Mouse (Mus musculus) right cerebral cortex, adult 2 months (tissue): Measurements from ENCODE around the gene Rhod.

ENCODE experiments used
- DNase-seq, 2 experiments: peaks; one replicate each; pipeline ENCODE4 v3.0.0; 2021 to 2022; ENCODE audit warnings: low spot score in 2 of 2

Gene Rhod

GRCm38 (mm10) chr19:4450666-4451065 lies 11.4 kb upstream of the Rhod start:
- no peak for DNase-seq

- DNase-seq: no peak
Observed at GRCm38 (mm10) chr19:4449230-4449629, 10.0 kb upstream of the Rhod start.

GRCm38 (mm10) chr19:4447445-4447844 lies 8.2 kb upstream of the Rhod start:
- no peak for DNase-seq

GRCm38 (mm10) chr19:4446661-4447420 lies 7.6 kb upstream of the Rhod start:
- no peak for DNase-seq

GRCm38 (mm10) chr19:4442408-4442807 lies 3.2 kb upstream of the Rhod start:
- peak; percentile 84 for DNase-seq

GRCm38 (mm10) chr19:4441621-4442161 lies 2.5 kb upstream of the Rhod start:
- no peak for DNase-seq

GRCm38 (mm10) chr19:4441090-4441591 lies 1.9 kb upstream of the Rhod start:
- DNase-seq: peak; percentile 46 to 61

- no peak for DNase-seq
Observed at GRCm38 (mm10) chr19:4440222-4440621, 990 bp upstream of the Rhod start.

- DNase-seq: no peak
Observed at GRCm38 (mm10) chr19:4438791-4439160, 456 bp downstream of the Rhod start.

GRCm38 (mm10) chr19:4437886-4438285 lies 1.3 kb downstream of the Rhod start:
- DNase-seq: no peak

- no peak for DNase-seq
Observed at GRCm38 (mm10) chr19:4436254-4436653, 3.0 kb downstream of the Rhod start.

- no peak for DNase-seq
Observed at GRCm38 (mm10) chr19:4434999-4435398, 4.2 kb downstream of the Rhod start.

- no peak for DNase-seq
Observed at GRCm38 (mm10) chr19:4433756-4434155, 5.5 kb downstream of the Rhod start.

- DNase-seq: no peak
Observed at GRCm38 (mm10) chr19:4430091-4430620, 9.1 kb downstream of the Rhod start.

- no peak for DNase-seq
Observed at GRCm38 (mm10) chr19:4425610-4426366, 13.4 kb downstream of the Rhod start.

GRCm38 (mm10) chr19:4423021-4423420 lies 16.2 kb downstream of the Rhod start:
- DNase-seq: no peak

- no peak for DNase-seq
Observed at GRCm38 (mm10) chr19:4422581-4422980, 16.7 kb downstream of the Rhod start.

- DNase-seq: no peak
Observed at GRCm38 (mm10) chr19:4420153-4420910, 18.9 kb downstream of the Rhod start.

GRCm38 (mm10) chr19:4419711-4420110 lies 19.5 kb downstream of the Rhod start:
- no peak for DNase-seq

- DNase-seq: no peak
Observed at GRCm38 (mm10) chr19:4417713-4418112, 21.5 kb downstream of the Rhod start.

GRCm38 (mm10) chr19:4417183-4417582 lies 22.0 kb downstream of the Rhod start:
- DNase-seq: peak; percentile 65 to 74

- DNase-seq: no peak
Observed at GRCm38 (mm10) chr19:4414631-4415030, 24.6 kb downstream of the Rhod start.
